Mouse (Mus musculus) liver, embryonic 14.5 days (tissue): ENCODE measurements around the gene Cpne6. TPM values are rescaled to one million over a fixed set of nuclear protein-coding genes. Genes with fewer than 3 reads are reported as not detected.

ENCODE experiments used
- ATAC-seq: fragments of 200-750 bp; cut with Nextera tagmentation; 2 replicates; pipeline ENCODE4 v1.8.0; 2017; ENCODE audit warnings: moderate number of reproducible peaks, mild to moderate bottlenecking, moderate library complexity; ENCODE audit not compliant: insufficient read depth
- DNase-seq, 3 experiments: peaks; one replicate each; pipeline ENCODE4 v3.0.0-alpha.2; 2012 to 2013; ENCODE audit warnings: low read depth in 3 of 3, low spot score in 3 of 3
- H3K27ac ChIP-seq: fragments of 300-500 bp; sonication (generic); 2 replicates; pipeline ENCODE4 v1.5.1; 2014; ENCODE audit warnings: moderate library complexity, mild to moderate bottlenecking, control low read depth, inconsistent platforms
- H3K27me3 ChIP-seq: fragments of 300-500 bp; sonication (generic); 2 replicates; pipeline ENCODE4 v1.6.1; 2014; ENCODE audit warnings: mild to moderate bottlenecking, low read length, moderate library complexity; ENCODE audit not compliant: control insufficient read depth, insufficient read depth
- H3K36me3 ChIP-seq: fragments of 300-500 bp; sonication (generic); replicated peaks from 2 replicates; pipeline ENCODE4 v1.6.1; 2014; ENCODE audit warnings: low read depth; ENCODE audit not compliant: control insufficient read depth, insufficient read depth
- H3K4me1 ChIP-seq, 2 experiments: fragments of 200-500 bp in 1 of 2; fragments of 300-500 bp in 1 of 2; sonication (generic) in 1 of 2; replicated peaks; 2 replicates each; pipeline ENCODE4 v1.6.1; 2012 to 2014; ENCODE audit warnings: antibody characterized with exemption in 1 of 2, inconsistent platforms in 1 of 2, low read length in 1 of 2; ENCODE audit not compliant: control insufficient read depth in 2 of 2, insufficient read depth in 2 of 2
- H3K4me2 ChIP-seq: fragments of 300-500 bp; sonication (generic); 2 replicates; pipeline ENCODE4 v1.6.1; 2014; ENCODE audit warnings: low read depth, mild to moderate bottlenecking, control low read depth, moderate library complexity
- H3K4me3 ChIP-seq, 2 experiments: fragments of 200-500 bp in 1 of 2; fragments of 300-500 bp in 1 of 2; sonication (generic) in 1 of 2; 2 replicates each; pipeline ENCODE4 v1.5.1; 2012 to 2014; ENCODE audit warnings: low read depth in 2 of 2, low read length in 2 of 2, mild to moderate bottlenecking in 2 of 2, control low read depth in 1 of 2, inconsistent platforms in 1 of 2, moderate library complexity in 1 of 2; ENCODE audit not compliant: insufficient read depth in 1 of 2
- H3K9ac ChIP-seq: fragments of 300-500 bp; sonication (generic); replicated peaks from 2 replicates; pipeline ENCODE4 v1.6.1; 2014; ENCODE audit warnings: mild to moderate bottlenecking, control low read depth, moderate library complexity
- H3K9me3 ChIP-seq: fragments of 300-500 bp; sonication (generic); 2 replicates; pipeline ENCODE4 v1.6.1; 2016; ENCODE audit warnings: low read length, mixed read lengths; ENCODE audit not compliant: control insufficient read depth
- CTCF ChIP-seq: IDR thresholded peaks from 2 replicates; pipeline ENCODE4 v1.5.1; 2016; ENCODE audit warnings: antibody characterized with exemption, low read depth, control low read depth
- EP300 ChIP-seq: IDR thresholded peaks from 2 replicates; pipeline ENCODE4 v1.6.1; 2016; ENCODE audit warnings: antibody characterized with exemption, low read depth
- WGBS: fragments of 180-500 bp; shearing (Covaris S2); extraction: QIAGEN DNeasy Blood & Tissue Kit; methylation state at CpG from one replicate; pipeline ENCODE4 v1.1.7; 2014; ENCODE audit not compliant: insufficient replicate concordance; 5-methylcytosine and 5-hydroxymethylcytosine counted together
- polyA plus RNA-seq, 2 experiments: library from polyadenylated mRNA; depleted of rRNA in 1 of 2; stranded (reverse) in 1 of 2; unstranded in 1 of 2; fragments of >200 nt; fragmentation: Nextera tagmentation in 1 of 2; extraction: Ambion mirVana in 1 of 2; gene quantifications; 2 replicates each; pipeline versions ENCODE4 v1.2.1 to v1.2.3; 2012 to 2014

The Cpne6 gene
- polyA plus RNA-seq, 2 experiments: 0.06 TPM; not detected in 1

DNA sequence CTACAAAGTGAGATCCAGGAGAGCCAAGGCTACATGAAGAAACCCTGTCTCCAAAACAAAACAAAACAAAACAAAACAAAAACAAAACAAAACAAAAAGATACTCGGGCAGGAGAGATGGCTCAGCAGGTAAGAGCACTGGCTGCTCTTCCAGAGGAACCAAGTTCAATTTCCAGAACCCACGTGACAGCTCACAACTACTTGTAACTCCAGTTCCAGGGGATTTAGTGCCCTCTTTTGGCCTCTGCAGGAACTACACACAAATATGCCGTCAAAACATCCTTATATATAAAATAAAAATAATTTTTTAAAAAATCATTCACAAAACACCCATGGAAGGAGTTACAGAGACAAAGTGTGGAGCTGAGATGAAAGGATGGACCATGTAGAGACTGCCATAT lies 17.7 kb downstream of the Cpne6 start:
- H3K9ac ChIP-seq: no peak overlapping the region
- H3K4me3 ChIP-seq: no peak overlapping the region
- no peaks in the 10 kb centered on the region for H3K9me3 ChIP-seq
- TF ChIP-seq EP300: no peak
- peak; percentile 70 for TF ChIP-seq CTCF
- no peak overlapping the region for H3K27ac ChIP-seq
- H3K4me1 ChIP-seq: no peaks in the 10 kb centered on the region
- 10% methylated on average over 3 of the region's 3 CpGs for WGBS
- DNase-seq (peak in 2 of 3 experiments; percentile 36 to 50), ATAC-seq (no peak)
- H3K4me2 ChIP-seq: no peak overlapping the region
- H3K36me3 ChIP-seq: no peaks in the 10 kb centered on the region
- peaks cover 13% of the 10 kb centered on the region for H3K27me3 ChIP-seq

DNA sequence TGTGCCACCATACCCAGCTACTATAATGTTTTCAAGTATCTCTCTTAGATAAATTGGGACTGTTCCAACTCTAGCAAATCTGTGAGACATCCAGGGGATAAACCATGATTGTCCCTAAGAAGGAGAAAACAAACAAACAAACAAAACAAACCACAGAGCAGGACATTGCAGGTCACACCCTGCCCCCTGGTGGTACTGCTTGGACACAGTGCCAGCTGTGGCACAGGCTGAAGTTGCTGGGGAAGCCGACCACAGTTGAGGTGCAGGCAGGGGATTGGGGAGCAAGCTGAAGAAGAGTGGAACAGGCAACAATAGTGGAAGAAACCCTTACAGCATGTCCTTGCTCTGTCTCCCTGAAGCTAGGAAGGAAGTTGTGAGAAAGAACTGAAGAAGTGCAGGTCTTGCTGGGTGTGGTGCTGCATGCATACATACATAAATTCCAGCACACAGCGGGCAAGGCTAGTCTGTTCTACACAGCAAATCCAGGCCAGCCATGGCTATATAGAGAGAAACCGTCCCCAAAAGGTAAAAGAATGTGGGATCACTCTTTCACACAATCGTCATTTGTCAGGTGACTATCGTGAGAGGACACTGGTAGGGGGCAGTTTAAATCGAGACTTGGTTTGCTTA lies 26.0 kb downstream of the Cpne6 start:
- TF ChIP-seq EP300 (no peak), CTCF (peak; percentile 97)
- 48% methylated on average over 6 of the region's 6 CpGs for WGBS
- H3K4me3 ChIP-seq: no peak overlapping the region
- DNase-seq: no peak
- H3K9me3 ChIP-seq: no peaks in the 10 kb centered on the region
- no peak overlapping the region for H3K27ac ChIP-seq
- no peak for ATAC-seq
- H3K27me3 ChIP-seq: no peaks in the 10 kb centered on the region
- H3K9ac ChIP-seq: no peak overlapping the region
- H3K36me3 ChIP-seq: no peaks in the 10 kb centered on the region
- peaks cover 17 to 22% of the 10 kb centered on the region in 2 experiments for H3K4me1 ChIP-seq
- no peak overlapping the region for H3K4me2 ChIP-seq

GRCm38 (mm10) chr14:55540067-55540786 lies 30.0 kb downstream of the Cpne6 start, which contains the start of gene Pck2:
Gene Pck2, plus strand, starts transcription at chr14:55540266.
- Histone ChIP-seq H3K36me3 (peaks cover 13% of the 10 kb centered on the region), H3K9me3 (no peaks in the 10 kb centered on the region), H3K4me2 (peak within 1 kb of the TSS; percentile 73), H3K27ac (peak within 1 kb of the TSS; percentile 86), H3K4me3 (peak within 1 kb of the TSS; percentile 66 to 79), H3K9ac (peak within 1 kb of the TSS; percentile 88), H3K27me3 (no peaks in the 10 kb centered on the region), H3K4me1 (peaks cover 20 to 30% of the 10 kb centered on the region in 2 experiments)
- WGBS: under 1% methylated on average over 32 of the region's 32 CpGs
- DNase-seq (peak; percentile 92 to 94 (median 93)), ATAC-seq (peak; percentile 96)
- TF ChIP-seq EP300 (no peak; the same call in 1 of the 2 replicates), CTCF (no peak)

GRCm38 (mm10) chr14:55540787-55541321 lies 30.6 kb downstream of the Cpne6 start:
- TF ChIP-seq CTCF: no peak
- no peak; the same call in 1 of the 2 replicates for TF ChIP-seq EP300
- H3K36me3 ChIP-seq: peaks cover 16% of the 10 kb centered on the region
- no peaks in the 10 kb centered on the region for H3K9me3 ChIP-seq
- 1% methylated on average over 10 of the region's 10 CpGs for WGBS
- peak overlapping the region; percentile 66 to 79 for H3K4me3 ChIP-seq
- peaks cover 20 to 30% of the 10 kb centered on the region in 2 experiments for H3K4me1 ChIP-seq
- H3K4me2 ChIP-seq: peak overlapping the region; percentile 73
- peak in 1 of 3 experiments; percentile 49 for DNase-seq
- ATAC-seq: peak; percentile 35
- peak overlapping the region; percentile 86 for H3K27ac ChIP-seq
- peak overlapping the region; percentile 88 for H3K9ac ChIP-seq
- no peaks in the 10 kb centered on the region for H3K27me3 ChIP-seq

DNA sequence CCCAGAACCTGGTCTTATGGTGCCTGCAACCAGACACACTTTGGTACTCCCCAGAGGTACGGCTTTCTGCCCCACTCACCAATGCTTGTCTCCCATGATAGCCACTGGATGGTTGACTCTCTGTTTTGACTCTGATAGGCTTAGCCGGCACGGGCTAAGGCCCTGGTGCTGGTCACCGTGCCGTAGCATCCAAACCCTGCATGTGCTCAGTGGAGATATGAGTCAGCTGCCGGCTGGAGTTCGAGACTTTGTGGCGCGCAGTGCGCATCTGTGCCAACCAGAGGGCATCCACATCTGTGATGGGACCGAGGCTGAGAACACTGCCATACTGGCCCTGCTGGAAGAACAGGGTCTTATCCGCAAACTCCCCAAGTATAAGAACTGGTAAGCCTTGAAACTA lies 32.0 kb downstream of the Cpne6 start:
- Histone ChIP-seq H3K4me2 (peak overlapping the region; percentile 73), H3K36me3 (peaks cover 16% of the 10 kb centered on the region), H3K9me3 (no peaks in the 10 kb centered on the region), H3K4me1 (peaks cover 16 to 26% of the 10 kb centered on the region in 2 experiments), H3K27me3 (no peaks in the 10 kb centered on the region), H3K4me3 (0 out of 4 replicates have a peak overlapping the region, but pooled peaks of 1 of the 2 experiments have one; percentile 12), H3K9ac (no peak overlapping the region), H3K27ac (no peak overlapping the region)
- DNase-seq (no peak), ATAC-seq (no peak)
- TF ChIP-seq EP300 (0 out of 2 replicates have a peak, but pooled peaks have one; percentile 28), CTCF (peak; percentile 36; the same call in 1 of the 2 replicates)
- 71% methylated on average over 12 of the region's 12 CpGs for WGBS
